Mouse (Mus musculus): ENCODE measurements at regions not wholly inside any gene's neighbourhood (a gene's known extent, or its start where the extent isn't known, plus 50 kb on each side); places are given as distances from the start of the nearest gene placed in this dataset.

DNA sequence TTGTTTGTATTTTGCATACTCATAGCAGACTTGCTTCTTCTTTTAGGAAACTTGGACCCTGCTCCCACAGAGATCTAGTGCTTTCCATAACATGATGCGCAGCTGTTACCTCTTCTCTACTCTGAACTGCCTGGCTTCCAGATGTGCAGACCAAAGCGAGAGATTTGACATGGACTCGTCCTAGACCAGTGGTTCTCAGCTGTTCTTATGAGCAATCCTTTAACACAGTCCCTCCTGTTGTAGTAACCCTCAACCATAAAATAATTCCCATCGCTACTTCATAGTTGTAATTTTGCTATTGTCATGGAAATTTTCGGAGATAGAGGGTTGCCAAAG lies 186.9 kb upstream of the Ankrd55 start:
- no peak for TF ChIP-seq GATA4 (IDR thresholded peaks at IDR 0.05; ENCODE audit: insufficient replicate concordance, low read length)

DNA sequence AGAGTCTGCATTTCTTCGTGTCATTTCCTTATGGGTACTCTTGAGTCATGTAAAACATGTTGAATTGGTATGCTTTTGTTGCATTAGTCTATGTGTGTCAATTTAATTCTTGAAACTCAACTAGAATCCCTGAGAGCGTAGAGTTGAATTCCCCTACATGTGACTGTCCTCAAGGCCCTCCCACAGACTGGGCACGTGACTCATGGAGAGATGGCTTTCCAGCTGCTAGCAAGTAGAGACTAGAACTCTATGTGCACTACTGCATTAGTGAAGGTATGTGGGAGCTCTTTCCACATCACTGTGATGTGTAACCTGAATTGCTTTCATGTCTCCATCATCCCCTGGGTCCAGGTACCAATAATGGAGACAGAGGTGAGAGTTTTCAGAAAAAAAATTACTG lies 182.3 kb upstream of the Ankrd55 start:
- TF ChIP-seq GATA4 (IDR thresholded peaks at IDR 0.05; ENCODE audit: insufficient replicate concordance, low read length) = no peak

DNA sequence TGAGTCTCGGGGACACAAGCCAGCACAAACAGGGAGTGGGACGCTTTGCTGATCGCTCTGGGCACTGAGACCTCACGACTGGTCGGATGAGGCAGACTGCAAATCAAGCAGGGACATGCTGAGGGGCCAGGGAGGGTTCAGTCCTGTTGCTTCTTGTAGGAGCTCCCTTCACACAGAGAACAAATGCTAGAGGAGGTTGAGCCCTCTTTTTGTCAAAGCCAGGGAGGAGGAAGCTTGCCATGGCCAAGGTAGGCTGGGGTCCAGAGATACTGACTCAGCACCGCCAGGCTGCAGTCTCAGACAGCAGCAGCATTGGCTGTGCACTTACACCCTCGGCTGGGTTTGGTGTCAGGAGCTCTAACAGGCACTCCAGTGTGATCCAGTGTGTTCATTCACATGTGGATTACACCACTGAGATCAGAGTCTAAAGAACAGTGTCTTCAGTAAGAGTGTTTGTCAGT lies 173.5 kb upstream of the Ankrd55 start:
- no peak for TF ChIP-seq GATA4 (IDR thresholded peaks at IDR 0.05; ENCODE audit: insufficient replicate concordance, low read length)

DNA sequence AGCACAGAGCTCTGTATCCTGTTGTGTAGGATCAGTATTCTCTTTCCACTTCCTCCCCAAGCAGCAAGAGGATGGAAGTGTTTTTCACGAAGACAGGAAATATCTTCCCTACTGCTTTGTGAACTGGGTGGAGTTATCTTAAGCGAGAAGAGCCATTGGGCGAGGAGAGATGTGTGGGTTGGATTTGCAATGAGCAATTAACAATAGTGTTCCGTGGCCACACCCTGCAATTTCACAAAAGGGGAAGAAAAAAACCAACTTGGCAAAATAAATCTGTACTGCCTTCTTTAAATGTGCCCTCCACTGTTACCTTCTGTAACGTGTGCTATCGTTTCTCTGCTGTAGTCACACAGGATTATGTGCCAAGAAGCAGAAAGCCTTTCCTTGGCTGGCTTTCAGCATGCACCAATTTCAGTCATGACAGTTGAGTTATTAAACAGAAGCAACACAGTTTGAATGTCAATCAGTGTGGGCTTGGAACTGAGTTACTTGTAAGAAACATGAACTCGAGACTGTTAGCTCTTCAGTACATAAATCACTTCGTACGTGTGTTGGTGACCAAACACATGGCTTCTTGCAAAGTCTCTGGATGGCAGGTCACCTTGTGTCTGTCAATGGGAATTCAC lies 172.0 kb upstream of the Ankrd55 start:
- TF ChIP-seq GATA4 (IDR thresholded peaks at IDR 0.05; ENCODE audit: insufficient replicate concordance, low read length) = no peak

DNA sequence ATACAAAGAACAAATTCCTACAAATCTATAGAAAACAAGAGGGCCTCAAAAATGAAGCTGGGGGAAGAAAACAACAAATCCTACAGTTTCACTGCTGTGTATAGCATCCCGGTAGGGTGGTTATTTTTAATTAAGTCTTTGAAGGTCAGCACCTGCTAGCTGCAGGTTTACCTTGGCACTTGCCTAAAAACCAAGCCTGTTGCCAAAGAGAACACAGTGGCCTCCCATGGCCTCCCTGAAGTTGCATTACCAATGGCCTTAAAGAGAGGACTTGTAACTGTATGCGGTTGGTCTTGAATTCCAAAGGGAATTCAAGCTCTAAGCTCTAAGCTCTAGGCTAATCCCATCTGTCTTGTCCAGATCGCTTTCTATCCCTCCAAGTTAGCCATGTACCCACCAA lies 169.7 kb upstream of the Ankrd55 start:
- no peak for TF ChIP-seq GATA4 (IDR thresholded peaks at IDR 0.05; ENCODE audit: insufficient replicate concordance, low read length)

DNA sequence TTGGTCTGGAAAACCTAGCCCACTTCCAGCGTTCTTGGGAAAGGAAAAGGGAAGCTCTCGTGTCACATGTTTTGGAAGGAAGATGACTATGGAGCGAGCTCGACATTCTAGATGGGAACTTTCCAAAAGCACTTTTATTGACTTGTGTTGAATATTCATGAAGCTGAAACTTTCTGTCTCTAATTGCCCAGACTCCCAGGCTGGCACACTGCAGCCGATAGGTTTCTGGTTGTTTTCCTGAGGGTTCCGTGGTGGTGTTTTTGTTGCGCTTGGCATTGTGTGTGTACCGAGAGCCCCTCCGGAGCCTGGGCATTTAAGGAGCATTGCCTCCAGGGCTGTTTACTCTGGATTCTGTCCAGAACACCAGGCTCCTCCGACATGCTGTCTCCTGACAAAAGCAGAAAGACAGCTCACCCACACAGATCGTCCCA lies 168.6 kb upstream of the Ankrd55 start:
- TF ChIP-seq GATA4 (IDR thresholded peaks at IDR 0.05; ENCODE audit: insufficient replicate concordance, low read length) = no peak

DNA sequence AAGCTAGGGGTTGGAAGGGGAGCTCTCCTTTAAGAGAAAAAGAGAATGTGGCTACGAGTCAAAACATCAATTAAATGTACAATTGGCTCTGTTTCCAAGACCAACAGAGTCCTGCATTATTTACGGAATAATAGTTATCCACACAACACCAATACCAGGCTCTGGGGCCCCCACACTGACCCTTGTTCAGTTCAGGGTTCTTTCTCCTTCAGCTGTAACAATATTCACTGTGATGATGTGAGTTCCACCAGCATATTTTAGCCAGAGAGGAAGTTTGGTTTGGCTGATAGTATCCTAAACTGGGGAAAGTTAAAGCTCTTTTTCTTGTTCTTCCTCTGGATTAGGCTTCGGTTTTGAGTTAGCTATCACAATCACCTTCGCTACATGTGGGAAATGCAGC lies 167.9 kb upstream of the Ankrd55 start:
- TF ChIP-seq GATA4 (IDR thresholded peaks at IDR 0.05; ENCODE audit: insufficient replicate concordance, low read length) = no peak

DNA sequence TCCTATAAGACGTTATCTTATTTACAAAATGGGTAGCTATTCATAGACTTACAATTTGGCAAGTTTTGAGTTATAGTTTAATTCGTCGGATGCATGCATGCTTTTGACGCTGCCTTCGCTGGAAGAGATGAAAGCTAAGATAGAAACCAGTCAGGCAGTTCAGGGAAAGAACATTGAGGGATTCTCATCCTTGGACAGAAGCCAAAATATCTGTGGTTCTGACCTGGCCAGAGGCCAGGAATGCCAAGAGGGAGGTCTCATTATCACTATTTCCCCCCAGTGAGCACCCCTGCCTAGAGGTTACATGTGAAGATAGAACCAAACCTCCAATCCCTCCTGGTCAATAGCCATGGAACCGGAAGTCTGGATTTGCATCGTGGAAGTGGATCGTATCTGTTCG lies 167.1 kb upstream of the Ankrd55 start:
- TF ChIP-seq GATA4 (IDR thresholded peaks at IDR 0.05; ENCODE audit: insufficient replicate concordance, low read length) = no peak

DNA sequence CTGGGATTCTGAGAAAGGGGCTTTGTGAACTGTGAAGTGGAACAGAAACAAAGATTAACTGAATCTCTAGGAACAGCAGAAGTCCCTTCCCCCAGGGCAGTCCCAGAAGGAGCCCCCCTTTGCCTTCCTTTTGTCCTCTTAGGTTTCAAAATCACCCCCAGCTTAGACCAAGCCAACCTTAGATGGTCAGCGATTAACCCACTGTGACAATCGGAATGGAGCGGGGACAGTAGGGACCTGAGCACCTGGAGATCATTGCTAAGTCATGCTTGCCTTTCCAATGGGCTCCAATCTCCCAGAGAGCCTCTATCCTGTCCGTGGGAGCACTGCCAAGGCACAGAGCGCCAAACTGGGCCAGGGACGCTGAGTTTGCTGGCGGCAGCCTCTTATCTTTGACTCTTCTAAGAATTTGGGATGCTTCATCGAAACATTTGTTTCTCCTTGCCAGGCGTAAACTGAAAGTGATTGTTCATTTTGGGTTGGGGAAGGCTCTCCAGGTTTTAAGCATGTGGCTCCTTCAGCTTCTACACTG lies 165.3 kb upstream of the Ankrd55 start:
- TF ChIP-seq GATA4 (IDR thresholded peaks at IDR 0.05; ENCODE audit: insufficient replicate concordance, low read length) = no peak

DNA sequence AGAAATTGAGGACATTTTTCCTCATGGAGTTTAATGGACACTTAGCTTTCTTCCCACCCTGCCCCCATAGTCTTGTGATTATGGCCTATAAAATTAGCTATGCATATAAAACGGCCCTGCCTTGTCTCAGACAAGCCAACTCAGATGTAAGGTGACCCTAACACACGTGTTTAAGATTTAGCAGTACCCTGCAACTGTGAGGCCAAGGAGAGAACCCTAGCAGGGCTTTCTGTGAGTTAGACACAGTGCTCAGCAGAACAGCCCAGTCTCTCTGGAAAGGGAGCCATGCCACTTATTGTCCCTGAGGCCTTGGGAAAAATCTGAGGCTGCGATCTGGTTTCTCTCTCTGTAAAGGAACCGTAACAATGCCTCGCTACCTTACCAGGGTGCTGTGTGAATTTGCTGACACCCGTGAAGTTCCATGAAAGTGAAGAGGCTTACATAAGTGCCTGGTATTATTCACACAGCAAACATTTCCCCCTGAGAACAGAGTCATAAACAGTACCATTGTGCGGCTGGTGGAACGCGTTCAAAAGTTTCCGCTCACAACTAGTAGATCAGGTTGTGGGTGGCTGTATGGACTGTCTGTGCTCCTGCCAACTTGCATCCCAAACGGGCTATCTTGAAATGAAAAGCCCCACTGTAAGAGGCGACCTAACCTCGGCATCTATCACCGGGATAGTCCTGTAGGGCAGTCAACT lies 162.3 kb upstream of the Ankrd55 start:
- no peak for TF ChIP-seq GATA4 (IDR thresholded peaks at IDR 0.05; ENCODE audit: insufficient replicate concordance, low read length)

DNA sequence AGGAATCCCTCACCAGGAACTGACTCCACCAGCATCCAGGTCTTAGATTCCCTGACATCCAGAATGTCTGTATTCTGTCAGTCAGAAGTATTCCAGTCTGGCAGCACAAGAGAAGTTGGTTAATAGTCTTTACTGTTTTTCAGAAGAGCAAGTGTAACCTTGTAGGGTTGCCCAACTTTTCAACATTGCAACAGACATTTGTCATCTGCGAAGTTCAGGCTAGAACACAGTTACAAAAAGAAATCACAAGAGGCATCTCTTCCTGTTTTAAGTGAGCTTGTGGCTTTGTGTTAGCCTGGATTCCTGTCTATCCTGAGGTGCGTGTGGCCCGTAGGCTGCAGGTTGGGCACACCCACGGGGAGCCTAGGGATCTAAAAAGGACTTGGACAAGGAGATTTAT lies 158.0 kb upstream of the Ankrd55 start:
- no peak for TF ChIP-seq GATA4 (IDR thresholded peaks at IDR 0.05; ENCODE audit: insufficient replicate concordance, low read length)

DNA sequence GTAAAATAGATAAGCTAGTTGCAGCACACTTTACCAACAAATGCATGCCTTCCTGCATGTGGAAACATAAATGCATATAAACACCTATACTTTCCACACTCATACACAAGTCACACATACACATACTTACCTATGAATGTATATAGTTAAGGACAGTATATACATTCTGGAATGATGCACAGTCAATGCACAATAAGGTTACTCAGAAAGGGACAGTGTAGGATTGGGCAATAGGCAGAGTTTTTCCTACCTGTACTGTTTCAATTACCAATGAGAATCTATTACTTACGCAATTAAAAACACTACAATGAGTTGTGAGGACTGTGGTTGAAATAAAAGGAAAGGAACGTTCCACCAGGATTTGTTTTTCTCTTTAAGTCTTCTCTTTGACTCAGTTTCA lies 157.5 kb upstream of the Ankrd55 start:
- no peak for TF ChIP-seq GATA4 (IDR thresholded peaks at IDR 0.05; ENCODE audit: insufficient replicate concordance, low read length)

DNA sequence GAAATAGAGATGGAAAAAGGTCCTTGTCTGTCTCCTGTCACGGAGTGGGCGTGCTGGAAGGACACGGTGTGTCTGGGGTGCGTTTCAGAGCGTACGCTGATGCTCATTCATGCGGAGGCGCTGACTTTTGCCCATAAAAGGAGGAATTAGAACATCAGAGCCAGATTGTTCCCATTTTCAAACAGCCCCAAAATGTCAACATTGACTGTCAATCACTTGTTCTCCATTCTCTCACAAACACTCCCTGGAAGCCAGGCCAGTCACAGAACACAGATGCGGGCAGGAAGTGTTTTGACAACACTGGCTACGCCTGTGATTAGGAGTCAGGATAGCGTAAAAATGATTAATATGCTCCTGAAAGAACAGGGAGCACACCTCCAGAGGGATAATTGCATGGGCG lies 157.1 kb upstream of the Ankrd55 start:
- TF ChIP-seq GATA4 (IDR thresholded peaks at IDR 0.05; ENCODE audit: insufficient replicate concordance, low read length) = no peak

DNA sequence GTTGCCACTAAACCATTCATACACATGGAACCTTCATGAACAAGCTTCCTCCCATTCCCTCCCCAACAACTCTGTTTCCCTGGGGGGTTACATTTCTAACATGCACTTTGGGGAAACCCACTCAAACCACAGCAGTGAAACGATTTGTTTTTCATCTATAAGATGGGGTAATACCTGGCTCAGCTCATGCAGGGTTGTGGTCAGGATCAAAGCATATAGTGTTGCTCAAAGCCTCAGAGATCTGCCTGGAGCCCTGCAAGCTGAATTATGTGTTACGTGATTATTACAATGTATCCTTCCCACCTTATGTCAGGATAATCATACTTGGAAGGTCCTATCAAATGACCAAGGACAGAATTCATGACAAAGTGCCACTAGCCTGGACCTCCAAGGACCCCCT lies 154.5 kb upstream of the Ankrd55 start:
- no peak for TF ChIP-seq GATA4 (IDR thresholded peaks at IDR 0.05; ENCODE audit: insufficient replicate concordance, low read length)

DNA sequence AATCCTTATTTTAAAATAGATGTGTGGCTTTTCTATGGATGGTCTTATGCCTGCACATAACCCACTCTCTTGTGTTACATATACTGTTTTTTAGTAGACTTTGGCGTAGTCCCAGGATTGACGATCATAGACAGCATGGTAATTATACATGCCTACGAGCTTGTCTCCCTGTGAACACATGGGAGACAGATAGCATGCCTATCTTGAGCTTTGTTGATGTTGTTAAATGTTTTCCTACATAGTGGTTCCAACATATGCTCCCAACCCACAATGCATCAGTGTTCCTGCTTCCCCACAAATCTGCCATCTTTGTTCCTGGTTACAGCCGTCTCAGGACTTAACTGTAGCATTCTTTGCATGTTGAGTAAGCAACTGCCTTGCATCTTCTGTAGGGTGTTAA lies 153.6 kb upstream of the Ankrd55 start:
- no peak for TF ChIP-seq GATA4 (IDR thresholded peaks at IDR 0.05; ENCODE audit: insufficient replicate concordance, low read length)

DNA sequence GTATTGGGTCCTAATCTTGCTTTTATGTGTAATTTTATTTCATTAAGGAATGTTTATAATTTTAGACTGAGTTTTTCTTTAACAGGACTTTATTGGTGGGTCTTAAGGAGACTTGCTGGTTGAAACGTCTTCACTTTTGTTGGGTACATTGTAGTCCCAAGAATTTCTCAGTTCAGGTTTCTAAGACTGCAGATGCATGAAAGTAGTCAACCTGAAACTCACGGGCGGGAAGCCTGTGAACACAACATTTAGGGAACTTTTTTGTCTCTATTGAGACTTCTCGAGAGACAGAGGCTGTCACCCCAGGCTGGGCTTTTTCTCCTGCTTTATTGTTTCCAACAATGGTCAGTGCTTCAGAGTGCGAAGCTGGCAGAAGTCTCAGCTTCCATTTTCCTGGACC lies 152.5 kb upstream of the Ankrd55 start:
- TF ChIP-seq GATA4 (IDR thresholded peaks at IDR 0.05; ENCODE audit: insufficient replicate concordance, low read length) = no peak

DNA sequence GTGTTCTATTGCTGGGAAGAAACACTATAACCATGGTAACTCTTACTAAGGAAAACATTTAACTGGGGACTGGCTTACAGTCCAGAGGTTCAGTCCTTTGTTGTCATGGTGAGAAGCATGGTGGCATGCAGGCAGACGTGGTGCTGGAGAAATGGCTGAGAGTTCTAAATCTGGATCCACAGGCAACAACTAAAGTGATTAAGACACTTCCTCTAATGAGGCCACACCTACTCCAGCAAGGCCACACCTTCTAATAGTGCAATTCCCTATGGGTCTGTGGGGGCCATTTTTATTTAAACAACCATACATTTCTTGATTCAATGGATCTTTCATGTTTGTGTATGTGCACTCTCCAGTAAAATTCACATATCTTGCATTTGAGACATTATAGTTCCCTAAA lies 151.4 kb upstream of the Ankrd55 start:
- TF ChIP-seq GATA4 (IDR thresholded peaks at IDR 0.05; ENCODE audit: insufficient replicate concordance, low read length) = no peak

All from liver, adult (tissue).